Mouse (Mus musculus) right cerebral cortex, postnatal 10 days (tissue): Measurements from ENCODE around the gene Wipf1.

Experiments
- DNase-seq, 2 experiments: peaks; one replicate each; pipeline ENCODE4 v3.0.0; 2021; ENCODE audit warnings: low spot score in 2 of 2

The Wipf1 gene

GRCm38 (mm10) chr2:73385641-73386355 lies 143.7 kb downstream of the Wipf1 start:
- DNase-seq, result peak; percentile 31 to 35

GRCm38 (mm10) chr2:73385172-73385571 lies 144.4 kb downstream of the Wipf1 start:
- DNase-seq, result no peak

GRCm38 (mm10) chr2:73380298-73380975 lies 149.1 kb downstream of the Wipf1 start:
- no peak for DNase-seq

GRCm38 (mm10) chr2:73379656-73380055 lies 149.9 kb downstream of the Wipf1 start:
- DNase-seq, result no peak
